Mouse (Mus musculus): ENCODE data around the gene Naa16. TPM values are rescaled to one million over a fixed set of nuclear protein-coding genes. Genes with fewer than 3 reads are reported as not detected.

The Naa16 gene
- polyA plus RNA-seq, 1 experiment, result 3.6 TPM

DNA sequence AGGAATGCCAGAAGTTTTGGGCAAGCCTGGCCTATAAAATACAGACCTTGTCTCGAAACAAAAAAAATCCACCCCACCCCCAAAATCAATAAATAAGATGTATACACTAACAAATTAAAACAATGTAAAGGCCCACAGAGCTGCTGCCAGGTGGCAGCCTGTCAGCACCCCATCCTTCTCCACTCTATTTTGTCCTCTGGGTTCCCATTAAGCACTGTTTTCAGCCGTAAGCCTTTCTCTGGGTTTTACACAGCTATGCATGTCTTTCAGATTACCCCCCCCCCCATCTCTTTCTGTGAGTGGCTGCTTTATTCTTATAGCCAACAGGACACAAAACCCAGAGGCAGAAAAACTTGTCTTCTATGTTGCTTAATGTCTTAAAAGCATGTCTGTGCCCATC is 73.0 kb downstream of the Naa16 start:
- no peak overlapping the region for H3K4me3 ChIP-seq
- TF ChIP-seq TCF3 (IDR thresholded peaks at IDR 0.05; ENCODE audit: insufficient read length, low read depth) (no peak), USF1 (IDR thresholded peaks at IDR 0.05; ENCODE audit: low read depth) (no peak), MYOG (IDR thresholded peaks at IDR 0.05; ENCODE audit: control insufficient read depth in 1 of 3, insufficient read depth in 1 of 3, insufficient read length in 2 of 3, low read depth in 2 of 3) (no peak), CEBPB (IDR thresholded peaks at IDR 0.05; ENCODE audit: insufficient read depth, poor library complexity, severe bottlenecking) (no peak), MYOD1 (IDR thresholded peaks at IDR 0.05; ENCODE audit: control insufficient read depth in 1 of 3, insufficient read length in 2 of 3, low read depth in 2 of 3) (no peak), TCF12 (IDR thresholded peaks at IDR 0.05; ENCODE audit: insufficient read depth, poor library complexity, severe bottlenecking) (no peak), MAX (IDR thresholded peaks at IDR 0.05; ENCODE audit: low read depth) (no peak), POLR2A (IDR thresholded peaks at IDR 0.05; ENCODE audit: insufficient read length, low read depth) (no peak), POLR2AphosphoS2 (IDR thresholded peaks at IDR 0.05; ENCODE audit: insufficient read length, low read depth) (no peak), SRF (IDR thresholded peaks at IDR 0.05; ENCODE audit: control insufficient read depth, insufficient read length, low read depth) (no peak), REST (IDR thresholded peaks at IDR 0.05; ENCODE audit: insufficient read depth, insufficient read length) (no peak), E2F4 (IDR thresholded peaks at IDR 0.05; ENCODE audit: insufficient read depth) (no peak)
- H3ac ChIP-seq (ENCODE audit: control insufficient read depth, insufficient read length), result no peak overlapping the region
- H3K27me3 ChIP-seq (ENCODE audit: control insufficient read depth, insufficient read depth, insufficient read length), result no peaks in the 10 kb centered on the region
- no peaks in the 10 kb centered on the region for H3K79me2 ChIP-seq (ENCODE audit: control insufficient read depth, insufficient read depth)
- H3K36me3 ChIP-seq (ENCODE audit: control insufficient read depth, insufficient read depth), result no peaks in the 10 kb centered on the region
- no peak overlapping the region for H3K4me2 ChIP-seq (ENCODE audit: low read depth)

DNA sequence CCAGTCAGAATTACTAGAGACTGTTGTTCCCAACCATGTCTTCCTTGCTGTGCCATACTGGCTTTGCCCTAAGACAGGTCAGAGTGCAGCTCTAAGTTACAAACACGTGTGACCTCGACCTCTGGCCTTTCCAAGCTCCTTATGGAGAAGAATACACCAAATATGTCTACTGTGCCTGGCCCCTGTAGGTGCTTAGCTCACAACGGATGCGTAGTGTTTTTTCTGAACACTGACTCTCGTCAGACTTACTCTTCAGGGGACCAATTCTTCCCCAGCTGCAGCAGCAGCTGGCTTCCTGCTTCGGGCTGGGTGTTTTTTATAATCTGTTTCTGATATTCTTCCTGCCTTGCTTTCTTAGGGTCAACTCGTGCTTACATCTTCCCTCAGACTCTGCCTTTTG is 74.7 kb downstream of the Naa16 start:
- Histone ChIP-seq H3K4me2 (ENCODE audit: low read depth) (no peak overlapping the region), H3K79me2 (ENCODE audit: control insufficient read depth, insufficient read depth) (no peaks in the 10 kb centered on the region), H3K4me3 (no peak overlapping the region), H3K27me3 (ENCODE audit: control insufficient read depth, insufficient read depth, insufficient read length) (no peaks in the 10 kb centered on the region), H3ac (ENCODE audit: control insufficient read depth, insufficient read length) (no peak overlapping the region), H3K36me3 (ENCODE audit: control insufficient read depth, insufficient read depth) (no peaks in the 10 kb centered on the region)
- no peak for TF ChIP-seq MAX (IDR thresholded peaks at IDR 0.05; ENCODE audit: low read depth)
- no peak for TF ChIP-seq POLR2A (IDR thresholded peaks at IDR 0.05; ENCODE audit: insufficient read length, low read depth)
- no peak for TF ChIP-seq TCF12 (IDR thresholded peaks at IDR 0.05; ENCODE audit: insufficient read depth, poor library complexity, severe bottlenecking)
- TF ChIP-seq REST (IDR thresholded peaks at IDR 0.05; ENCODE audit: insufficient read depth, insufficient read length), result no peak
- TF ChIP-seq SRF (IDR thresholded peaks at IDR 0.05; ENCODE audit: control insufficient read depth, insufficient read length, low read depth), result no peak
- TF ChIP-seq MYOD1 (IDR thresholded peaks at IDR 0.05; ENCODE audit: control insufficient read depth in 1 of 3, insufficient read length in 2 of 3, low read depth in 2 of 3), result no peak
- no peak for TF ChIP-seq TCF3 (IDR thresholded peaks at IDR 0.05; ENCODE audit: insufficient read length, low read depth)
- TF ChIP-seq USF1 (IDR thresholded peaks at IDR 0.05; ENCODE audit: low read depth), result no peak
- no peak for TF ChIP-seq E2F4 (IDR thresholded peaks at IDR 0.05; ENCODE audit: insufficient read depth)
- no peak for TF ChIP-seq POLR2AphosphoS2 (IDR thresholded peaks at IDR 0.05; ENCODE audit: insufficient read length, low read depth)
- no peak for TF ChIP-seq MYOG (IDR thresholded peaks at IDR 0.05; ENCODE audit: control insufficient read depth in 1 of 3, insufficient read depth in 1 of 3, insufficient read length in 2 of 3, low read depth in 2 of 3)
- TF ChIP-seq CEBPB (IDR thresholded peaks at IDR 0.05; ENCODE audit: insufficient read depth, poor library complexity, severe bottlenecking), result no peak

DNA sequence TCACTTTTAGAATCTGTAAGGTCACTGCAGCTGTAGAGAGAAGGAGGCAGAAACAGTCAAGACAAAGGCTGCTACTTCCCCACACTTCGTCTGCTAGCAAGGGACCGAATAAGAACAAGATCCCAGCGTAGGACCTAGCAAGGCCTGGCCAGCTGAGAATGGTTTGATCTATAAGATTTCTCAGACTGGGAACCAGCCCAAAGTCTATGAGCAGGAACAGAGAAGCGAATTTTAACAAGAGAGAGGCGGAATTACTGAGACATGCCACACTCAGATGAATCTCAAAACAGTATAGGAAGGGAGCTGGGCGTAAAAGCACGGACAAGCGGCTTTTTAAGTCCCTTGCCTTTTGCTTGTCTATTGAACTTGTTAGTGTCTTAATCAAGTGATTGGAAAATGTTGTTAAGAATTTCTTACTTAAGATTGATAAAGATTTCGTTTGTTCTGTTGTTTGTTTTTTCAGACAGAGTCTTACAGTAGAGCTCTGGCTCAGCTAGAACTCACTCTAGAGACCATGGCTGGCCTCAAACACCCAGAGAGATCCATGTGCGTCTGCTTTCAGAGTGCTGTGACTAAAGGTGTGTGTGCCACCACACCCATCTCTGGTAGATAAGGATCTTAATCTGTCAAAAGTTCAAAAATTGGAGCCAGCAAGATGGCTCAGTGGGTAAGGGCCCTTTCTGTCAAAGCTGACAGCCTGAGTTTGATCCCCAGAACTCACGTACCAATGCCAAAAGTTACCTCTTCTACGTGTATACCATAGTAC is 76.2 kb downstream of the Naa16 start:
- H3K4me3 ChIP-seq, result no peak overlapping the region
- H3ac ChIP-seq (ENCODE audit: control insufficient read depth, insufficient read length), result no peak overlapping the region
- no peaks in the 10 kb centered on the region for H3K79me2 ChIP-seq (ENCODE audit: control insufficient read depth, insufficient read depth)
- no peaks in the 10 kb centered on the region for H3K27me3 ChIP-seq (ENCODE audit: control insufficient read depth, insufficient read depth, insufficient read length)
- no peaks in the 10 kb centered on the region for H3K36me3 ChIP-seq (ENCODE audit: control insufficient read depth, insufficient read depth)
- H3K4me2 ChIP-seq (ENCODE audit: low read depth), result no peak overlapping the region
- TF ChIP-seq E2F4 (IDR thresholded peaks at IDR 0.05; ENCODE audit: insufficient read depth), result no peak
- TF ChIP-seq SRF (IDR thresholded peaks at IDR 0.05; ENCODE audit: control insufficient read depth, insufficient read length, low read depth), result no peak
- no peak for TF ChIP-seq POLR2A (IDR thresholded peaks at IDR 0.05; ENCODE audit: insufficient read length, low read depth)
- no peak for TF ChIP-seq REST (IDR thresholded peaks at IDR 0.05; ENCODE audit: insufficient read depth, insufficient read length)
- no peak for TF ChIP-seq MAX (IDR thresholded peaks at IDR 0.05; ENCODE audit: low read depth)
- TF ChIP-seq USF1 (IDR thresholded peaks at IDR 0.05; ENCODE audit: low read depth), result no peak
- no peak for TF ChIP-seq MYOD1 (IDR thresholded peaks at IDR 0.05; ENCODE audit: control insufficient read depth in 1 of 3, insufficient read length in 2 of 3, low read depth in 2 of 3)
- no peak for TF ChIP-seq TCF3 (IDR thresholded peaks at IDR 0.05; ENCODE audit: insufficient read length, low read depth)
- no peak for TF ChIP-seq POLR2AphosphoS2 (IDR thresholded peaks at IDR 0.05; ENCODE audit: insufficient read length, low read depth)
- no peak for TF ChIP-seq TCF12 (IDR thresholded peaks at IDR 0.05; ENCODE audit: insufficient read depth, poor library complexity, severe bottlenecking)

DNA sequence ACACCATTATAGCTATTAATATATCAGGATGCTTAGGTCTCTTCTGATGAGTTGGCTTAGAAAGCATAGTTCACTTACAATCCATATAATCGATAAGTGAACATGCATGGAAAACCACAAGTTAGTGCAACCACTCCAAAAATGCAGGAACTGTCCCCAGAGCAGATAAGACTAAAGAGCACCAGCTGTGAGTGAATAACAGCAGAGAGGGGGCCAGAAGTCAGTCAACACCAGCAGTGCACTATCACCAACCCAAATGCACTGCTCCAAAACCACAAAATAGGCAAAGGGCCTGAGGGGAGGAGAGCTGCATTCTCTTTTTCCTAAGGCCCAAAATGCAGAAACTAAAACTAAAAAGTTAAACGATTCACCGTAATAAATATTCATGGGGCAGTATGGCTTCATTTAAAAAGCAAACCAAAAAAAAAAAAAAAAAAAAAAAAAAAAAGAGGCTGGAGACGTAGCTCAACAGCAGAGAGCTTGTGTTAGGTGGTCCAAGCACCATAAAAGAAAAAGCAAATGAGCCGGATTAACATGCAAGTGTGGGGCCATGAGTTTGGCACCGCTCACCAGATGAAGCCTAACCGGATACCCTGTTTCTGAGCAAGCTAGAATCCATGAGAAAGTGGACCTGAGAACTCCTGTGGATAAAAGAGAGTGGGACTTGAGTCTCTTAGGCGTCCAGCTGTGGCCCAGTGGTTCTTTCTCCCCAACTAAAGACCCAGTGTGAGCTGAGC is 77.0 kb downstream of the Naa16 start:
- Histone ChIP-seq H3K4me3 (no peak overlapping the region), H3K79me2 (ENCODE audit: control insufficient read depth, insufficient read depth) (no peaks in the 10 kb centered on the region), H3ac (ENCODE audit: control insufficient read depth, insufficient read length) (no peak overlapping the region), H3K36me3 (ENCODE audit: control insufficient read depth, insufficient read depth) (no peaks in the 10 kb centered on the region), H3K27me3 (ENCODE audit: control insufficient read depth, insufficient read depth, insufficient read length) (no peaks in the 10 kb centered on the region), H3K4me2 (ENCODE audit: low read depth) (no peak overlapping the region)
- TF ChIP-seq CEBPB (IDR thresholded peaks at IDR 0.05; ENCODE audit: insufficient read depth, poor library complexity, severe bottlenecking) (peak; percentile 8; the same call in 1 of the 2 replicates), MAX (IDR thresholded peaks at IDR 0.05; ENCODE audit: low read depth) (no peak)

Measured in myocyte (in vitro differentiated cells).